In genomic region chr13:62973111-62973510, GRCm38 (mm10) we compare ENCODE assay signal across 29 mouse cellular contexts. TPM values are rescaled to one million over a fixed set of nuclear protein-coding genes. Genes with fewer than 3 reads are reported as not detected.
DNase-seq lines count a peak whose midpoint lies in the region; ATAC-seq and TF ChIP-seq lines count a peak whose summit lies in the region.
"Had no signal": no experiment of that assay in that cellular context is flagged by ENCODE, and none has a peak within 500 bp of the region (broad histone marks: within the 10 kb centered on the region; RNA-seq: fewer than 3 reads in every experiment).

No protein-coding gene starts in this region.

- H3K27ac ChIP-seq in liver, adult 2 months (replicated peaks; ENCODE audit: insufficient read depth, low read depth, low read length) = no peak overlapping the region
- no peak overlapping the region for H3K27ac ChIP-seq in liver, embryonic 11.5 days (ENCODE audit: low read depth, low read length)
- no peak overlapping the region for H3K27ac ChIP-seq in liver, embryonic 13.5 days
- no peak overlapping the region for H3K27ac ChIP-seq in liver, embryonic 16.5 days (ENCODE audit: low read length)
- H3K27ac ChIP-seq: embryonic facial prominence, embryonic 13.5 days; embryonic facial prominence, embryonic 15.5 days; forebrain, embryonic 10.5 days; forebrain, embryonic 12.5 days had no signal

- no peak overlapping the region for H3K9ac ChIP-seq in liver, adult 2 months (ENCODE audit: low read depth, low read length)
- H3K9ac ChIP-seq in liver, embryonic 11.5 days (ENCODE audit: low read depth, low read length) = no peak overlapping the region
- no peak overlapping the region for H3K9ac ChIP-seq in liver, embryonic 13.5 days
- no peak overlapping the region for H3K9ac ChIP-seq in liver, embryonic 16.5 days (ENCODE audit: low read depth, low read length)
- H3K9ac ChIP-seq: embryonic facial prominence, embryonic 13.5 days; embryonic facial prominence, embryonic 15.5 days; forebrain, embryonic 12.5 days had no signal

- no peaks in the 10 kb centered on the region for H3K36me3 ChIP-seq in liver, adult 2 months (ENCODE audit: control insufficient read depth, insufficient read depth, low read length)
- no peaks in the 10 kb centered on the region for H3K36me3 ChIP-seq in liver, embryonic 11.5 days (ENCODE audit: control insufficient read depth, insufficient read depth, low read length)
- H3K36me3 ChIP-seq in liver, embryonic 13.5 days = no peaks in the 10 kb centered on the region
- no peaks in the 10 kb centered on the region for H3K36me3 ChIP-seq in liver, embryonic 16.5 days (ENCODE audit: control insufficient read depth, insufficient read depth)
- H3K36me3 ChIP-seq: embryonic facial prominence, embryonic 13.5 days; embryonic facial prominence, embryonic 15.5 days; forebrain, embryonic 10.5 days; forebrain, embryonic 12.5 days had no signal

- H3K4me2 ChIP-seq in liver, embryonic 11.5 days = no peak overlapping the region
- H3K4me2 ChIP-seq in liver, embryonic 13.5 days = no peak overlapping the region
- H3K4me2 ChIP-seq in liver, embryonic 16.5 days (ENCODE audit: low read depth, low read length) = no peak overlapping the region
- H3K4me2 ChIP-seq: embryonic facial prominence, embryonic 13.5 days; embryonic facial prominence, embryonic 15.5 days; forebrain, embryonic 12.5 days had no signal

- H3K9me3 ChIP-seq in liver, embryonic 11.5 days (ENCODE audit: control insufficient read depth, low read length) = no peaks in the 10 kb centered on the region
- no peaks in the 10 kb centered on the region for H3K9me3 ChIP-seq in liver, embryonic 13.5 days (replicated peaks)
- H3K9me3 ChIP-seq in liver, embryonic 16.5 days (replicated peaks; ENCODE audit: control insufficient read depth, low read length) = no peaks in the 10 kb centered on the region
- H3K9me3 ChIP-seq: embryonic facial prominence, embryonic 13.5 days; embryonic facial prominence, embryonic 15.5 days; forebrain, embryonic 10.5 days; forebrain, embryonic 12.5 days; G1E had no signal

- no peaks in the 10 kb centered on the region for H3K27me3 ChIP-seq in liver, adult 2 months (ENCODE audit: control insufficient read depth, insufficient read depth, low read length)
- no peaks in the 10 kb centered on the region for H3K27me3 ChIP-seq in liver, embryonic 11.5 days (replicated peaks; ENCODE audit: control insufficient read depth, insufficient read depth, low read length)
- no peaks in the 10 kb centered on the region for H3K27me3 ChIP-seq in liver, embryonic 13.5 days
- no peaks in the 10 kb centered on the region for H3K27me3 ChIP-seq in liver, embryonic 16.5 days (ENCODE audit: control insufficient read depth, insufficient read depth, low read depth, low read length)
- H3K27me3 ChIP-seq: CH12.LX; embryonic facial prominence, embryonic 13.5 days; embryonic facial prominence, embryonic 15.5 days; forebrain, embryonic 12.5 days; Patski had no signal

- peaks cover 4% of the 10 kb centered on the region; the same call in 1 of the 2 replicates for H3K4me1 ChIP-seq in liver, adult 2 months (ENCODE audit: control insufficient read depth, insufficient read depth, low read length)
- no peaks in the 10 kb centered on the region for H3K4me1 ChIP-seq in liver, embryonic 11.5 days (replicated peaks; ENCODE audit: control insufficient read depth, insufficient read depth, low read length)
- peaks cover 21% of the 10 kb centered on the region; the same call in 1 of the 2 replicates for H3K4me1 ChIP-seq in liver, embryonic 13.5 days (replicated peaks)
- no peaks in the 10 kb centered on the region; the same call in 1 of the 2 replicates for H3K4me1 ChIP-seq in liver, embryonic 16.5 days (ENCODE audit: control insufficient read depth, low read depth, low read length)
- H3K4me1 ChIP-seq: forebrain, embryonic 12.5 days had no signal

- H3K4me3 ChIP-seq in liver, adult 2 months (ENCODE audit: insufficient read depth, low read depth, low read length) = no peak overlapping the region
- H3K4me3 ChIP-seq in liver, embryonic 11.5 days (ENCODE audit: low read depth, low read length) = no peak overlapping the region
- H3K4me3 ChIP-seq in liver, embryonic 13.5 days (replicated peaks) = no peak overlapping the region
- no peak overlapping the region for H3K4me3 ChIP-seq in liver, embryonic 16.5 days (ENCODE audit: low read depth, low read length)
- H3K4me3 ChIP-seq: embryonic facial prominence, embryonic 13.5 days; embryonic facial prominence, embryonic 15.5 days; erythroblast, embryonic 14.5 days; forebrain, embryonic 10.5 days; forebrain, embryonic 12.5 days had no signal

- TF ChIP-seq CTCF in liver, adult 2 months (IDR thresholded peaks at IDR 0.05; ENCODE audit: low read depth, low read length) = no peak

- DNase-seq in heart, adult 11 months = peak; percentile 59
- DNase-seq in heart, adult 8-10 months (ENCODE audit: low spot score) = no peak
- DNase-seq in liver, adult 2 months (ENCODE audit: extremely low read depth, low read depth, low spot score) = peak; percentile 74
- DNase-seq in liver, embryonic 11.5 days (ENCODE audit: low spot score) = no peak
- no peak for DNase-seq in liver, embryonic 13.5 days
- no peak for DNase-seq in layer of hippocampus, postnatal 36 days
- no peak for DNase-seq in urinary bladder, postnatal 25 days (ENCODE audit: low spot score)
- DNase-seq: adrenal gland, adult 8-10 months; adrenal gland, postnatal 14 days; adrenal gland, postnatal 36 days; B cell, adult 2 months; cerebellum, adult 18-20 months; cerebellum, adult 8-10 months; cerebellum, adult 9-11 months; cerebellum, postnatal 14 days; cerebellum, postnatal 36 days; embryo, embryonic 11 days had no signal

- 24% methylated on average over 4 of the region's 4 CpGs for WGBS in liver, adult 2 months
- 78% methylated on average over 4 of the region's 4 CpGs for WGBS in liver, embryonic 11.5 days
- 69% methylated on average over 4 of the region's 4 CpGs for WGBS in liver, embryonic 13.5 days (ENCODE audit: insufficient replicate concordance)
- 66% methylated on average over 4 of the region's 4 CpGs for WGBS in liver, embryonic 16.5 days (ENCODE audit: insufficient replicate concordance)

- ATAC-seq in liver, embryonic 11.5 days (replicated peaks; ENCODE audit: low FRiP score) = no peak
- 0 out of 2 replicates have a peak, but pooled peaks have one; percentile 18 for ATAC-seq in liver, embryonic 13.5 days (ENCODE audit: low read depth)
- ATAC-seq in liver, embryonic 16.5 days (ENCODE audit: low read depth) = peak; percentile 80
- ATAC-seq: activated CD4-positive, CD25-positive, alpha-beta regulatory T cell, adult 4 months; CD4-positive, CD25-positive, alpha-beta regulatory T cell, adult 4 months; forebrain, embryonic 14.5 days; Patski had no signal

- no peaks in the 10 kb centered on the region; the same call in 1 of the 2 replicates for H3K79me2 ChIP-seq in liver, adult 2 months (ENCODE audit: control insufficient read depth, insufficient read depth, low read length)

- no peak for TF ChIP-seq POLR2A in liver, adult 2 months (IDR thresholded peaks at IDR 0.05; ENCODE audit: extremely low read depth, insufficient read depth, low read length)

RNA-seq across cellular contexts. Expression of gene 2010111I01Rik, which starts 8.4 kb away (rescaled TPM):
- 100 to 1,000 TPM in 2 of 4 experiments, 10 to 100 TPM in 2; 91.5 to 112 (median 98.3) TPM for total RNA-seq in heart, adult 8-10 months (2022)
- 78.1 and 81.3 TPM in 2 replicates for total RNA-seq in liver, adult 2 months (2014; rRNA removed)
- polyA plus RNA-seq in liver, adult 2 months (2012; rRNA removed) = 30.0 and 40.8 TPM in 2 replicates
- 30.6 and 31.8 TPM in 2 replicates for polyA plus RNA-seq in liver, embryonic 11.5 days (2014; fragmentation: Nextera tagmentation; extraction: Ambion mirVana)
- polyA plus RNA-seq in liver, embryonic 13.5 days (2015; fragmentation: Nextera tagmentation; extraction: Ambion mirVana) = 16.5 and 17.2 TPM in 2 replicates
- polyA plus RNA-seq in liver, embryonic 16.5 days (2015; fragmentation: Nextera tagmentation; extraction: Ambion mirVana) = 15.9 and 16.3 TPM in 2 replicates
- total RNA-seq in layer of hippocampus, postnatal 36 days (2021) = 10 to 100 TPM; 76.8 to 92.7 TPM

Comparison
In these comparisons a context has a peak if more than half of its experiments do, and no peak if none do; other contexts are left out.
1. DNase-seq: peak in heart, adult 11 months (single experiment) and liver, adult 2 months (single experiment); none in heart, adult 8-10 months (single experiment), liver, embryonic 11.5 days (single experiment), liver, embryonic 13.5 days (single experiment), layer of hippocampus, postnatal 36 days (0 of 2) and urinary bladder, postnatal 25 days (single experiment).